Mouse (Mus musculus) liver, embryonic 13.5 days (tissue): Measurements from ENCODE around the gene Pnp. TPM values are rescaled to one million over a fixed set of nuclear protein-coding genes. Genes with fewer than 3 reads are reported as not detected.

Source experiments
- polyA plus RNA-seq: library from polyadenylated mRNA; unstranded; fragments of >200 nt; fragmentation: Nextera tagmentation; extraction: Ambion mirVana; gene quantifications from 2 replicates; pipeline ENCODE4 v1.2.1, GENCODE M21; 2015

Pnp gene
- polyA plus RNA-seq, 1 experiment from 2014 or later, result 82.4 TPM

Other genes starting within 250 kb of the Pnp start
- gene Olfr747, start 237.9 kb upstream of the Pnp start, polyA plus RNA-seq, result not detected in 2 replicates
- gene Olfr748, start 223.7 kb upstream of the Pnp start, polyA plus RNA-seq, result not detected in 2 replicates
- not detected in 2 replicates for gene Olfr749, start 186.0 kb upstream of the Pnp start, polyA plus RNA-seq
- gene Ttc5, start 145.6 kb upstream of the Pnp start, polyA plus RNA-seq, result 21.5 and 22.3 TPM in 2 replicates
- not detected in 2 replicates for gene Ccnb1ip1, start 123.3 kb upstream of the Pnp start, polyA plus RNA-seq
- 39.5 and 43.8 TPM in 2 replicates for gene Parp2, start 123.2 kb upstream of the Pnp start, polyA plus RNA-seq
- 2.2 and 2.5 TPM in 2 replicates for gene Tep1, start 60.5 kb upstream of the Pnp start, polyA plus RNA-seq
- 0.15 and 0.22 TPM in 2 replicates for gene Klhl33, start 33.6 kb upstream of the Pnp start, polyA plus RNA-seq
- 64.9 and 66.3 TPM in 2 replicates for gene Osgep, start 6.2 kb upstream of the Pnp start, polyA plus RNA-seq
- gene Apex1, start 6.1 kb upstream of the Pnp start, polyA plus RNA-seq, result 116 and 131 TPM in 2 replicates
- gene Pip4p1, start 226 bp upstream of the Pnp start, polyA plus RNA-seq, result 22.7 and 23.2 TPM in 2 replicates
- not detected in 2 replicates for gene Gm49342, start 13.4 kb downstream of the Pnp start, polyA plus RNA-seq
- gene Pnp2, start 24.9 kb downstream of the Pnp start, polyA plus RNA-seq, result 7.6 and 8.5 TPM in 2 replicates
- gene Rnase10, start 76.7 kb downstream of the Pnp start, polyA plus RNA-seq, result not detected in 2 replicates
- gene Rnase9, start 110.8 kb downstream of the Pnp start, polyA plus RNA-seq, result not detected in 2 replicates
- gene Rnase11, start 119.1 kb downstream of the Pnp start, polyA plus RNA-seq, result not detected in 2 replicates
- gene Rnase12, start 126.6 kb downstream of the Pnp start, polyA plus RNA-seq, result 1.6 and 1.8 TPM in 2 replicates
- not detected in 2 replicates for gene Olfr750, start 143.4 kb downstream of the Pnp start, polyA plus RNA-seq
- 14.1 and 15.7 TPM in 2 replicates for gene Rnase4, start 160.0 kb downstream of the Pnp start, polyA plus RNA-seq
- 3.7 and 4.6 TPM in 2 replicates for gene Ang, start 160.1 kb downstream of the Pnp start, polyA plus RNA-seq
- gene Eddm3b, start 183.3 kb downstream of the Pnp start, polyA plus RNA-seq, result not detected in 2 replicates
- 2.6 and 2.7 TPM in 2 replicates for gene Rnase6, start 192.8 kb downstream of the Pnp start, polyA plus RNA-seq
- gene Rnase1, start 215.7 kb downstream of the Pnp start, polyA plus RNA-seq, result 0.12 TPM in 1 of 2 replicates, not detected in the other
- gene Rnase2b, start 231.2 kb downstream of the Pnp start, polyA plus RNA-seq, result not detected in 2 replicates